In the genomic region with DNA sequence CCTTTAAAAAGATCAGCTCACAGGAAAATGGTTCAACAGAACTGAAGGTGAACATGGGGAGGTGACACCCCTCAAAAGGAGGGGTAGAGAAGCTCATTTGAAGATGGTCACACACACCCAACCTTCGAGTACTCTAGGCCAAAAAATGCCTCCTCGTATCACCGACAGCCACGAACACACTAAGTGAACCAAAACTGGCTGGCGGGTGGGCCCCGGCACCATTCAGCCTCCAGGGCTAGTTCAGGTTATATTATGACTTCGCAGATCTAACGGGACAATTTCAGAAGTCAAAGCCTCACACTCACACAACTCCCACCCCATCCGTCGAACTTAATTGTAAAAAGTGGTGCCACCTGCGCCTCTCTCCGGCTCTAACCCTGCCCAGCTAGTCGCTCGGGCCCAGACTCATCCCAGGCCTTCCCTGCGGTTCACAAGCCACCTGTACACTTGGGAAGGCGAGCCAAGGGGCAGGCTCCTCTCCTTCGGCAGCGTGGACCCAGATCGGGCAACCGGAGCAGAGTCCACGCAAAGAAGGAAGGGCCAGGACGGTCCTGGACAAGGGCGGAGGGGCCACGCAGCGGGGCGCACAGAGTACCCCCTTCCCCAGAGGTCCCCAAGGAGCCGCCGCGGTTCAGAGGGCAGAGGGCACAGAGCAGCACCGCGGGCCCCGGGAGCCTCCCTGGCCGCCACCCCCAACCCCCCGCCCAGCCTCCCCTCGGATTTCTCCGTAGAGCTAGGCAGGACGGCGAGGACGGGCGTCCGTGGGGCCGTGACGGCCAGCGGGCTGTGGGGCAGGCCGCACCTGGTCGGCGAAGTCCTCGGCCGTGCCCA, we compare ENCODE assay signal across 8 mouse cellular contexts. TPM values are rescaled to one million over a fixed set of nuclear protein-coding genes. Genes with fewer than 3 reads are reported as not detected.
DNase-seq lines count a peak whose midpoint lies in the region; ATAC-seq and TF ChIP-seq lines count a peak whose summit lies in the region.

No protein-coding gene starts in this region.

- H3K27ac ChIP-seq in brown adipose tissue, adult 24 weeks (replicated peaks; ENCODE audit: low read depth, low read length): peak overlapping the region; percentile 92
- peak overlapping the region; percentile 83 for H3K27ac ChIP-seq in forebrain, postnatal 0 days (ENCODE audit: low read depth, low read length)
- H3K27ac ChIP-seq in kidney, embryonic 16.5 days (ENCODE audit: low read length): peak overlapping the region; percentile 93
- peak overlapping the region; percentile 98 for H3K27ac ChIP-seq in midbrain, embryonic 10.5 days (replicated peaks)

- H3K36me3 ChIP-seq in forebrain, postnatal 0 days (ENCODE audit: insufficient read depth): peaks cover 4% of the 10 kb centered on the region; the same call in 1 of the 2 replicates
- peaks cover 26% of the 10 kb centered on the region for H3K36me3 ChIP-seq in kidney, embryonic 16.5 days (ENCODE audit: insufficient read depth, low read length)
- H3K36me3 ChIP-seq in midbrain, embryonic 10.5 days: peaks cover 39% of the 10 kb centered on the region

- no peaks in the 10 kb centered on the region for H3K27me3 ChIP-seq in forebrain, postnatal 0 days (ENCODE audit: insufficient read depth, low read length)
- no peaks in the 10 kb centered on the region for H3K27me3 ChIP-seq in kidney, embryonic 16.5 days (ENCODE audit: insufficient read depth, low read length)
- no peaks in the 10 kb centered on the region for H3K27me3 ChIP-seq in midbrain, embryonic 10.5 days (ENCODE audit: low read depth, poor library complexity, severe bottlenecking)

- no peaks in the 10 kb centered on the region for H3K9me3 ChIP-seq in forebrain, postnatal 0 days (ENCODE audit: low read length)
- H3K9me3 ChIP-seq in kidney, embryonic 16.5 days (ENCODE audit: low read length): no peaks in the 10 kb centered on the region
- no peaks in the 10 kb centered on the region for H3K9me3 ChIP-seq in midbrain, embryonic 10.5 days (replicated peaks)

- H3K4me2 ChIP-seq in forebrain, postnatal 0 days (ENCODE audit: low read depth): peak overlapping the region; percentile 95
- peak overlapping the region; percentile 65 for H3K4me2 ChIP-seq in kidney, embryonic 16.5 days (replicated peaks; ENCODE audit: low read depth, low read length)

- H3K4me1 ChIP-seq in brown adipose tissue, adult 24 weeks (ENCODE audit: control insufficient read depth, insufficient read depth, insufficient read length, low read length): peaks cover 13% of the 10 kb centered on the region
- peaks cover 10% of the 10 kb centered on the region for H3K4me1 ChIP-seq in forebrain, postnatal 0 days (ENCODE audit: insufficient read depth)
- H3K4me1 ChIP-seq in kidney, embryonic 16.5 days (ENCODE audit: insufficient read depth, low read length): peaks cover 20% of the 10 kb centered on the region
- peaks cover 33% of the 10 kb centered on the region for H3K4me1 ChIP-seq in midbrain, embryonic 10.5 days

- peak overlapping the region; percentile 99 for H3K4me3 ChIP-seq in brown adipose tissue, adult 24 weeks (ENCODE audit: insufficient read depth, low read depth, low read length)
- peak overlapping the region; percentile 92 for H3K4me3 ChIP-seq in forebrain, postnatal 0 days (ENCODE audit: low read depth, low read length)
- H3K4me3 ChIP-seq in kidney, embryonic 16.5 days (ENCODE audit: low read length): peak overlapping the region; percentile 68
- H3K4me3 ChIP-seq in midbrain, embryonic 10.5 days: peak overlapping the region; percentile 98

- DNase-seq in ovary, postnatal 10 days (ENCODE audit: low spot score): peak; percentile 26
- no peak for DNase-seq in ovary, adult 18-20 months (ENCODE audit: low spot score)
- DNase-seq in forebrain, postnatal 0 days: peak; percentile 16
- no peak for DNase-seq in midbrain, embryonic 10.5 days (ENCODE audit: low spot score)
- no peak for DNase-seq in right cerebral cortex, postnatal 4 days
- no peak for DNase-seq in layer of hippocampus, postnatal 25 days (ENCODE audit: extremely low spot score in 1 of 2, low spot score in 1 of 2)

- no peak for TF ChIP-seq CTCF in forebrain, postnatal 0 days (IDR thresholded peaks at IDR 0.05; ENCODE audit: low read depth)

- WGBS in forebrain, postnatal 0 days: 2% methylated on average over 41 of the region's 49 CpGs
- under 1% methylated on average over 45 of the region's 49 CpGs for WGBS in kidney, embryonic 16.5 days
- WGBS in midbrain, embryonic 10.5 days: 4% methylated on average over 49 of the region's 49 CpGs

- H3K9ac ChIP-seq in forebrain, postnatal 0 days: peak overlapping the region; percentile 98
- H3K9ac ChIP-seq in kidney, embryonic 16.5 days (replicated peaks; ENCODE audit: low read length): peak overlapping the region; percentile 99

- peak; percentile 15 for ATAC-seq in forebrain, postnatal 0 days
- ATAC-seq in kidney, embryonic 16.5 days (ENCODE audit: low FRiP score, low TSS enrichment): no peak; the same call in none of the 2 replicates

RNA-seq across cellular contexts. Expression of a gene that starts 1.0 kb away (rescaled TPM):
- polyA plus RNA-seq in brown adipose tissue, adult 24 weeks (2012; ENCODE audit: insufficient read depth, insufficient read length, missing spikeins): 50.3 and 61.2 TPM in 2 replicates
- total RNA-seq in forebrain, postnatal 0 days (2014; rRNA removed): 96.5 and 105 TPM in 2 replicates
- 98.6 and 103 TPM in 2 replicates for polyA plus RNA-seq in forebrain, postnatal 0 days (2015; fragmentation: Nextera tagmentation; extraction: Ambion mirVana)
- polyA plus RNA-seq in kidney, embryonic 16.5 days (2015; fragmentation: Nextera tagmentation; extraction: Ambion mirVana): 240 and 248 TPM in 2 replicates
- polyA plus RNA-seq in midbrain, embryonic 10.5 days (2016; fragmentation: Nextera tagmentation; extraction: Ambion mirVana): 156 and 159 TPM in 2 replicates
- total RNA-seq in layer of hippocampus, postnatal 25 days (2021): 10 to 100 TPM; 52.6 to 60.2 TPM

RNA-seq across cellular contexts. Expression of a gene that starts 1.2 kb away (rescaled TPM):
- polyA plus RNA-seq in brown adipose tissue, adult 24 weeks (2012; ENCODE audit: insufficient read depth, insufficient read length, missing spikeins): not detected in 2 replicates
- total RNA-seq in forebrain, postnatal 0 days (2014; rRNA removed): not detected in 2 replicates
- polyA plus RNA-seq in forebrain, postnatal 0 days (2015; fragmentation: Nextera tagmentation; extraction: Ambion mirVana): 0.09 and 0.33 TPM in 2 replicates
- polyA plus RNA-seq in kidney, embryonic 16.5 days (2015; fragmentation: Nextera tagmentation; extraction: Ambion mirVana): 0.07 and 0.10 TPM in 2 replicates
- polyA plus RNA-seq in midbrain, embryonic 10.5 days (2016; fragmentation: Nextera tagmentation; extraction: Ambion mirVana): 0.05 and 0.06 TPM in 2 replicates
- under 1 TPM; 0.27 to 0.75 TPM for total RNA-seq in layer of hippocampus, postnatal 25 days (2021)

RNA-seq across cellular contexts. Expression of a gene that starts 16.4 kb away (rescaled TPM):
- polyA plus RNA-seq in brown adipose tissue, adult 24 weeks (2012; ENCODE audit: insufficient read depth, insufficient read length, missing spikeins): 90.6 and 112 TPM in 2 replicates
- 72.3 and 80.8 TPM in 2 replicates for total RNA-seq in forebrain, postnatal 0 days (2014; rRNA removed)
- 106 and 112 TPM in 2 replicates for polyA plus RNA-seq in forebrain, postnatal 0 days (2015; fragmentation: Nextera tagmentation; extraction: Ambion mirVana)
- 61.0 and 63.9 TPM in 2 replicates for polyA plus RNA-seq in kidney, embryonic 16.5 days (2015; fragmentation: Nextera tagmentation; extraction: Ambion mirVana)
- 47.8 and 53.0 TPM in 2 replicates for polyA plus RNA-seq in midbrain, embryonic 10.5 days (2016; fragmentation: Nextera tagmentation; extraction: Ambion mirVana)
- 10 to 100 TPM; 91.6 to 94.9 TPM for total RNA-seq in layer of hippocampus, postnatal 25 days (2021)

RNA-seq across cellular contexts. Expression of a gene that starts 16.5 kb away (rescaled TPM):
- 25.6 and 26.8 TPM in 2 replicates for polyA plus RNA-seq in brown adipose tissue, adult 24 weeks (2012; ENCODE audit: insufficient read depth, insufficient read length, missing spikeins)
- total RNA-seq in forebrain, postnatal 0 days (2014; rRNA removed): 31.0 and 36.9 TPM in 2 replicates
- polyA plus RNA-seq in forebrain, postnatal 0 days (2015; fragmentation: Nextera tagmentation; extraction: Ambion mirVana): 52.1 and 55.1 TPM in 2 replicates
- 46.6 and 52.2 TPM in 2 replicates for polyA plus RNA-seq in kidney, embryonic 16.5 days (2015; fragmentation: Nextera tagmentation; extraction: Ambion mirVana)
- 53.6 and 58.6 TPM in 2 replicates for polyA plus RNA-seq in midbrain, embryonic 10.5 days (2016; fragmentation: Nextera tagmentation; extraction: Ambion mirVana)
- total RNA-seq in layer of hippocampus, postnatal 25 days (2021): 10 to 100 TPM; 31.1 to 37.2 TPM

RNA-seq across cellular contexts. Expression of a gene that starts 22.1 kb away (rescaled TPM):
- 183 and 194 TPM in 2 replicates for polyA plus RNA-seq in brown adipose tissue, adult 24 weeks (2012; ENCODE audit: insufficient read depth, insufficient read length, missing spikeins)
- 1,164 and 1,963 TPM in 2 replicates for total RNA-seq in forebrain, postnatal 0 days (2014; rRNA removed)
- 522 and 611 TPM in 2 replicates for polyA plus RNA-seq in forebrain, postnatal 0 days (2015; fragmentation: Nextera tagmentation; extraction: Ambion mirVana)
- polyA plus RNA-seq in kidney, embryonic 16.5 days (2015; fragmentation: Nextera tagmentation; extraction: Ambion mirVana): 574 and 624 TPM in 2 replicates
- 595 and 683 TPM in 2 replicates for polyA plus RNA-seq in midbrain, embryonic 10.5 days (2016; fragmentation: Nextera tagmentation; extraction: Ambion mirVana)
- total RNA-seq in layer of hippocampus, postnatal 25 days (2021): 100 to 1,000 TPM; 260 to 281 TPM

Comparison
In these comparisons a context has a peak if more than half of its experiments do, and no peak if none do; other contexts are left out.
1. DNase-seq: peak in ovary, postnatal 10 days (single experiment) and forebrain, postnatal 0 days (single experiment); none in ovary, adult 18-20 months (single experiment), midbrain, embryonic 10.5 days (single experiment), right cerebral cortex, postnatal 4 days (single experiment) and layer of hippocampus, postnatal 25 days (0 of 2).
2. Peak in every context shown above with its lines, with median percentiles within 50 percentile points of each other: H3K27ac ChIP-seq and H3K4me3 ChIP-seq.